Mouse (Mus musculus) Patski (cell line): Measurements from ENCODE around the gene Tm2d1. TPM values are rescaled to one million over a fixed set of nuclear protein-coding genes. Genes with fewer than 3 reads are reported as not detected.

Experiments used
- ATAC-seq: fragments of 100-300 bp; one replicate; pipeline ENCODE4 v1.8.0; 2021
- CTCF ChIA-PET: fragments of 350-600 bp; sonication (Branson Sonifier 250); formaldehyde crosslinking; loops from one replicate; lab custom pipeline; 2022; ENCODE audit warnings: inconsistent platforms; lab: Charles Lee
- POLR2A ChIA-PET: fragments of 350-600 bp; sonication (Branson Sonifier 250); formaldehyde crosslinking; loops from one replicate; lab custom pipeline; 2022; ENCODE audit warnings: antibody characterized with exemption, inconsistent platforms; lab: Charles Lee
- DNase-seq: peaks from one replicate; pipeline ENCODE4 v3.0.0-alpha.2; 2011; ENCODE audit warnings: low read depth, low spot score
- H3K27me3 ChIP-seq: fragments of 371-371 bp; one replicate; pipeline ENCODE4 v1.5.1; 2021
- CTCF ChIP-seq: fragments of 100-300 bp; IDR thresholded peaks from one replicate; pipeline ENCODE4 v1.5.1; 2021
- in situ Hi-C: fragments of 300-500 bp; cut with MboI; formaldehyde crosslinking; loops from 3 replicates; pipeline ENCODE4 v1.11.1; 2018; ENCODE audit warnings: low pct_unique_long_range_greater_than_20kb, mixed read lengths
- polyA plus RNA-seq: library from polyadenylated mRNA; unstranded; gene quantifications from one replicate; pipeline ENCODE4 v1.2.3, GENCODE M21; 2021

Tm2d1 gene
- polyA plus RNA-seq, 1 experiment from 2014 or later = 55.0 TPM

DNA sequence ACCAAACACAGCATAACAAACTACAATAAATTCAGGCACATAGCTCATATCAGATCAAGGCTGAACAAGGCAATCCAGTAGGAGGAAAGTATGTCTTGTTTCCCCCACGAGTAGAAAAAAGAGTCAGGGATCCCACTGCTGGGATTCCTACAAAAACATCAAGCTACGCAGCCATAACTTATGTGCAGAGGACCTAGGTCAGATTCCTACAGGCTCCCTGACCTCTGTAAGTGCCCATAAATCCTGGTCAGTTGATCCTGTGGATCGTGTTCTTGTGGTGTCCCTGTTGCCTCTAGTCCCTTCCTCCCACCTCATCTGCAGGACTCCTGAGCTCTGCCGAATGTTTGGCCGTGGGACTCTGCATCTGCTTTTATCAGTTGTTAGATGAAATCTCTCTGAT lies 1.9 kb upstream of the Tm2d1 start:
- in situ Hi-C loops = no loop called here

DNA sequence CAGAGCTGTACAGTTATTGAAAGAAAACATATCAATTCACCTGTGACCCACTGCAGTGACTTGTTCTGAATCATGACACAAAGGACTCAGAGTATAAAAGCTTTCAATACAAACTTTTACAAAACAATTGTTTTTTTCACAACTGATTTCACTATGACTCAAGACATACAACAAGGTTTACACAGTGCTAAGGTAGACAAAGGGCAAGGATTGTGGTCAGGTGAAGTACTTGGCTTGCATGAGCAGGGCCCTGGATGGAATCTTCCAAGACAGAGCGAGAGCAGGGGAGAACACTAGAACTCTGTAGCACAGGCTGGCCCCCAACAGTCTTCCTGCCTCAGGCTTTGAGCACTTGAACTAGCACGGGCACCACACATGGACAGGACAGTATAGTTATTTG lies 6.2 kb downstream of the Tm2d1 start:
- DNase-seq (no peak), ATAC-seq (no peak)
- ChIA-PET POLR2A (no interaction called here), CTCF (no interaction called here)
- no peak for TF ChIP-seq CTCF
- H3K27me3 ChIP-seq = no peaks in the 10 kb centered on the region
- in situ Hi-C loops = no loop called here

More for the DNA sequence above, 1.9 kb upstream of the Tm2d1 start:
- H3K27me3 ChIP-seq = no peaks in the 10 kb centered on the region
- DNase-seq (no peak), ATAC-seq (no peak)
- TF ChIP-seq CTCF = no peak
- ChIA-PET POLR2A (interaction anchor here (0.8 to 1.2 kb wide), 2 partner anchors 11 to 25 kb away, joined by 3 read pairs; no protein-coding TSS in a partner anchor), CTCF (no interaction called here)

DNA sequence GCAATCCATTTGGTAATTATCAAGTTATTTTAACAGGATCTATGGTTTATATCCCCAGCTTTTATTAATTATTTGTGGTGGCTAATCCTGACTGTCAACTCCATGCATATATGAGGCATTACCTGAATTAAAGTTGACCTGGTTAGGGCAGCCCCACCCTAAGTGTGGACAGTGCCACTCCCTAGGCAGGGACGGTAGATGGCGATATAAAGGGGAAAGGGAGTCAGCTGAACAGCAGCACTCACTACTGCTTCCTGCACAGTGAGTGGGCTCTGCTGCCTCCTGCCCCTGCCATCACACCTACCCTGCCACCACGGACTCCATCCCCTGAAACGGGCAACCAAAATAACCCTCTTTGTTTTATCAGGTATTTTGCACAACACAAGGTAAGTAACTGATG lies 7.7 kb downstream of the Tm2d1 start:
- ChIA-PET POLR2A (no interaction called here), CTCF (interaction anchor here (0.5 kb wide), 1 partner anchor 591 kb away, joined by 3 read pairs; no protein-coding TSS in a partner anchor)
- no peaks in the 10 kb centered on the region for H3K27me3 ChIP-seq
- ATAC-seq (peak; percentile 62), DNase-seq (no peak)
- TF ChIP-seq CTCF = peak; percentile 52
- in situ Hi-C loops = no loop called here

DNA sequence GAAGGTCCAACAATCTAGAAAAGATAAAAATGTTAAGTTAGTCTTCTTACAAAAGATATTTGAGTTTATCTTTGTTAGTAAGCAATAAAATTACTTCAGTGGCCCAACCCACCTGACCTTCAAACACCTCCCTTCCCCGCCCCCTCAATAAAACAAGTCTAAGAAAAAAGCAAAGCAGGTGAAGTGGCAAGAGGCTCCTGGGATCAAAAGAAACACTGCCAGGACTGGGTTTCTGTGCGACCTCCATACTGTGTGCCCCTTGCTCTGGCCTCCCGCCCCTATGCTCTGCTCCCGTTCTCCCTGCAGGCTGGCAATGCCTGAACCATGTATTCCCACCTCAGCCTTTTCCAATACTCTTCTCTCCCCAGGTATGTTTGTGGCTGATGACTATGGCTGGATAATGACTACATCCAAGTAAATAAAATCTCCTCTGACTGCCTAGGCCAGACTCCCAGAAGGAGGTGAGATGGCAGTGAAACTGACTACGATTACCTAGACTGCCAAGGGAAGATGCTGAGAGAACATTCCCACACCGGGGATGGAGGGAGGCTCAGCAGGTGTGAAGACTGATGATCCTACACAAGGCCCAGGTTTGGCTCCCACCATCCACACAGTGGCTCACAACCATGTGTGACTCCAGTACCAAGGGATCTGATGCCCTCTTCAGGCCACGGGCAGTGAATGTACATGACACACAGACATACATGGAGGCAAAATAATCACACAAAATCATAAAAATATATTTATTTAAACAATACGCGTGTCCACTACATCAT lies 24.9 kb downstream of the Tm2d1 start:
- no peak for TF ChIP-seq CTCF
- DNase-seq (no peak), ATAC-seq (no peak)
- in situ Hi-C loops = no loop called here
- ChIA-PET POLR2A (no interaction called here), CTCF (no interaction called here)
- H3K27me3 ChIP-seq = no peaks in the 10 kb centered on the region

DNA sequence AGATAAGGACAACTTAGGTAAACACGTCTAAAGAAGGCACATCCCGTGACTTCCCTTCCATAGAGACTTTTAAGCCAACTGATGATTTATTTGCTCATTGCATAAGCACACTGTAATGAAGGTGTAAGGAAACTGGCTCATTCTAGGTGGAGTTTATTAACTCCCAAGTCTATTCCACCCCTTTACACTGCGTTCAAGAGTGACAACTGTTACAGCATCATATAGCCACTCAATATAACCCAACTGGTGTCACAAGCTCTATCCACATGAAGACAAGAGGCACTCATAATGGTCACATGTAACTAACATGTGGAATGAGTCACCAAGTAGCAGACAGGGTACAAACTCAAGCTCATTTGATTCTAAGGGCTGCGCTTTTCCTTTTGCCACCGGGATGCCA lies 34.5 kb downstream of the Tm2d1 start:
- in situ Hi-C loops = no loop called here
- no peaks in the 10 kb centered on the region for H3K27me3 ChIP-seq
- ATAC-seq = no peak
- POLR2A ChIA-PET = no interaction called here
- TF ChIP-seq CTCF = no peak
- DNase-seq = no peak
- CTCF ChIA-PET = interaction anchor here (1.7 kb wide), 1 partner anchor 10 kb away, joined by 5 read pairs; no protein-coding TSS in a partner anchor

GRCm38 (mm10) chr4:98345783-98346182 lies 37.3 kb downstream of the Tm2d1 start:
- in situ Hi-C loops = no loop called here
- ATAC-seq (no peak), DNase-seq (no peak)
- H3K27me3 ChIP-seq = no peaks in the 10 kb centered on the region
- no peak for TF ChIP-seq CTCF
- CTCF ChIA-PET = no interaction called here
- POLR2A ChIA-PET = no interaction called here

GRCm38 (mm10) chr4:98339992-98340564 lies 43.0 kb downstream of the Tm2d1 start:
- POLR2A ChIA-PET = interaction anchor here (1.4 kb wide), 1 partner anchor 13 kb away, joined by 3 read pairs; no protein-coding TSS in a partner anchor
- no peak for TF ChIP-seq CTCF
- in situ Hi-C loops = no loop called here
- CTCF ChIA-PET = interaction anchor here (1.2 kb wide), 1 partner anchor 17 kb away, joined by 3 read pairs; no protein-coding TSS in a partner anchor
- DNase-seq (no peak), ATAC-seq (no peak)
- H3K27me3 ChIP-seq = no peaks in the 10 kb centered on the region

GRCm38 (mm10) chr4:98338636-98339630 lies 44.2 kb downstream of the Tm2d1 start:
- TF ChIP-seq CTCF = no peak
- no peak for DNase-seq
- ChIA-PET POLR2A (interaction anchor here (1.4 kb wide), 1 partner anchor 14 kb away, joined by 3 read pairs; no protein-coding TSS in a partner anchor), CTCF (interaction anchor here (1.7 kb wide), 1 partner anchor 9 kb away, joined by 5 read pairs; no protein-coding TSS in a partner anchor)
- no peaks in the 10 kb centered on the region for H3K27me3 ChIP-seq
- in situ Hi-C loops = no loop called here
- no peak for ATAC-seq

- CTCF ChIA-PET = interaction anchor here (1.7 kb wide), 1 partner anchor 10 kb away, joined by 5 read pairs; no protein-coding TSS in a partner anchor
- no peak for ATAC-seq
- in situ Hi-C loops = no loop called here
These were observed 45.9 kb downstream of the Tm2d1 start for GRCm38 (mm10) chr4:98337197-98337596.

GRCm38 (mm10) chr4:98335726-98336125 lies 47.4 kb downstream of the Tm2d1 start:
- no peak for TF ChIP-seq CTCF
- ChIA-PET CTCF (no interaction called here), POLR2A (no interaction called here)
- DNase-seq (no peak), ATAC-seq (no peak)
- H3K27me3 ChIP-seq = no peaks in the 10 kb centered on the region
- in situ Hi-C loops = no loop called here

More at GRCm38 (mm10) chr4:98337197-98337596, 45.9 kb downstream of the Tm2d1 start:
- POLR2A ChIA-PET = no interaction called here
- DNase-seq = no peak
- TF ChIP-seq CTCF = no peak
- no peaks in the 10 kb centered on the region for H3K27me3 ChIP-seq
